Mouse (Mus musculus): Measurements from ENCODE around the gene Gramd1b. TPM values are rescaled to one million over a fixed set of nuclear protein-coding genes. Genes with fewer than 3 reads are reported as not detected.

The Gramd1b gene
- total and polyA plus RNA-seq, 2 experiments from 2014 or later, result 3.2 to 17.4 TPM

- peaks cover 15% of the 10 kb centered on the region for H3K4me1 ChIP-seq (ENCODE audit: control insufficient read depth, insufficient read depth)
- no peaks in the 10 kb centered on the region for H3K9me3 ChIP-seq (replicated peaks; ENCODE audit: control insufficient read depth, low read length)
- TF ChIP-seq EP300 (IDR thresholded peaks at IDR 0.05; ENCODE audit: low read depth), result no peak
- TF ChIP-seq CTCF (IDR thresholded peaks at IDR 0.05; ENCODE audit: low read depth), result no peak
- no peak overlapping the region for H3K4me2 ChIP-seq (ENCODE audit: low read depth, low read length)
- ATAC-seq (ENCODE audit: insufficient read depth, low read depth) (no peak), DNase-seq (ENCODE audit: low spot score) (no peak)
- H3K4me3 ChIP-seq (ENCODE audit: low read depth, low read length), result no peak overlapping the region
- no peak overlapping the region for H3K9ac ChIP-seq (replicated peaks; ENCODE audit: low read depth, low read length)
- WGBS, result 53% methylated on average over 3 of the region's 3 CpGs
- no peaks in the 10 kb centered on the region for H3K36me3 ChIP-seq (replicated peaks; ENCODE audit: control insufficient read depth, insufficient read depth, low read length)
- no peaks in the 10 kb centered on the region for H3K27me3 ChIP-seq (ENCODE audit: control insufficient read depth, insufficient read depth, low read length)
- no peak overlapping the region for H3K27ac ChIP-seq (ENCODE audit: low read depth)
These were observed 49.9 kb downstream of the Gramd1b start for GRCm38 (mm10) chr9:40481271-40481670.

DNA sequence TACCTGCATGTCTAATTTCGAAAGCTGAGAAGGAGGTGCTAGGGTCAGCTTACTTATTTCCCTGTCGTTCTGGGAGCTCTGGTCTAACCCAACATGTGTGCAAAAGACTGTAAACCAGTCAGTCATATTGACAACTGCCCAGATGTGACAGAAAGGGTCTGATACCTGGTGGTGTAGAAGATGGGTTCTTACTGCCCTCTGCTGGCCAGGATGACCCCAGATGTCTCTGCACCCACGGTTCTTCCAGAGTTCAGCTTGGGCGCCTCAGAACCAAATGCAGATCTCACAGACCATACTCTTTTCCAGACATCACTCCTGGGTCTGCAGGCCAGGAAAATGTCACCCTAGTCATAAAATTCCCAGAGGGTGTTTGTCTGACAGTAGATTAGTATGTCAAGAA, 51.9 kb downstream of the Gramd1b start:
- no peaks in the 10 kb centered on the region for H3K9me3 ChIP-seq (replicated peaks; ENCODE audit: control insufficient read depth, low read length)
- ATAC-seq (ENCODE audit: insufficient read depth, low read depth) (peak; percentile 71; the same call in 1 of the 2 replicates), DNase-seq (ENCODE audit: low spot score) (peak; percentile 51)
- no peak overlapping the region for H3K4me2 ChIP-seq (ENCODE audit: low read depth, low read length)
- TF ChIP-seq EP300 (IDR thresholded peaks at IDR 0.05; ENCODE audit: low read depth), result no peak
- TF ChIP-seq CTCF (IDR thresholded peaks at IDR 0.05; ENCODE audit: low read depth), result peak; percentile 67
- H3K36me3 ChIP-seq (replicated peaks; ENCODE audit: control insufficient read depth, insufficient read depth, low read length), result no peaks in the 10 kb centered on the region
- WGBS, result 41% methylated on average over 4 of the region's 4 CpGs
- no peak overlapping the region for H3K9ac ChIP-seq (replicated peaks; ENCODE audit: low read depth, low read length)
- H3K27ac ChIP-seq (ENCODE audit: low read depth), result no peak overlapping the region
- H3K4me1 ChIP-seq (ENCODE audit: control insufficient read depth, insufficient read depth), result peaks cover 15% of the 10 kb centered on the region
- H3K4me3 ChIP-seq (ENCODE audit: low read depth, low read length), result no peak overlapping the region
- no peaks in the 10 kb centered on the region for H3K27me3 ChIP-seq (ENCODE audit: control insufficient read depth, insufficient read depth, low read length)

DNA sequence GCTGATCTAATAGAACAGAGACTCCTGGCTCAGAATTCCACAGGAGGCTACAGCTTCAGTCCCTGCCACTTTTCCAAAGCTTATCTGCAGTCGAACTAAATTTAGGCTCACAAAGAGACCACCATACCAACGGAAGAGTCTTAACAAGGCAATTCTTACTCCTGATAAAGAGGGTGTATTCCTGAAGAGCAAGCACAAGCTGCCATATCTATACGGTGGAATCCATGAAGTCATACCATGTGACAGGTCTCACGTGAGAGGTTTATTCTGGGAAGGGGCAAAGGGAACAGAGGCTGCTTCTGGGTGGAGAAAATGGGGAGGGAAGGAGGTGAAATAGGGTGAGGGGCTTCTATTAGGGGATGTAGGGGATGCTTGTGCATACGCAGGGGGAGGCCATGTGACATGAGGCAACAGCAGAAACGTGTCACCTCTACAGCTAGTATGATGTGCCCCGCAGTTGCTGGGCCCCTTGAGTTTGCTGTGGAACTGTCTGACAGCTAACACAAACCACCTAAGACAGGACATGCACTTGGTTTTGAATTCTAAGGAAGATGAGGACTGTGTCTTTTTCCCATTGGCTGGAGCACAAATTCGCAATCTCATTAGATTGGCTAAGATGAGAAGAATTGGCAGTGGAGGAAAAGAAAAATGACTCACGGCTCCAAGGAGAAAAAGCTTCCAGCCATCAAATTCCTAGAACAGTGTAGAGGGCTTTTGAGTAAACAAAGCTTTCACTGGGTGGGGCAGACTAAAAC, 52.9 kb downstream of the Gramd1b start:
- Histone ChIP-seq H3K9ac (replicated peaks; ENCODE audit: low read depth, low read length) (no peak overlapping the region), H3K4me1 (ENCODE audit: control insufficient read depth, insufficient read depth) (peaks cover 15% of the 10 kb centered on the region), H3K36me3 (replicated peaks; ENCODE audit: control insufficient read depth, insufficient read depth, low read length) (no peaks in the 10 kb centered on the region), H3K4me3 (ENCODE audit: low read depth, low read length) (no peak overlapping the region), H3K27ac (ENCODE audit: low read depth) (peak overlapping the region; percentile 49), H3K9me3 (replicated peaks; ENCODE audit: control insufficient read depth, low read length) (no peaks in the 10 kb centered on the region), H3K4me2 (ENCODE audit: low read depth, low read length) (no peak overlapping the region), H3K27me3 (ENCODE audit: control insufficient read depth, insufficient read depth, low read length) (no peaks in the 10 kb centered on the region)
- ATAC-seq (ENCODE audit: insufficient read depth, low read depth) (peak; percentile 76), DNase-seq (ENCODE audit: low spot score) (peak; percentile 18)
- TF ChIP-seq CTCF (IDR thresholded peaks at IDR 0.05; ENCODE audit: low read depth), result no peak
- no peak; the same call in 1 of the 2 replicates for TF ChIP-seq EP300 (IDR thresholded peaks at IDR 0.05; ENCODE audit: low read depth)
- 32% methylated on average over 9 of the region's 9 CpGs for WGBS

GRCm38 (mm10) chr9:40477611-40478010, 53.6 kb downstream of the Gramd1b start:
- no peak for TF ChIP-seq EP300 (IDR thresholded peaks at IDR 0.05; ENCODE audit: low read depth)
- no peak for TF ChIP-seq CTCF (IDR thresholded peaks at IDR 0.05; ENCODE audit: low read depth)
- H3K36me3 ChIP-seq (replicated peaks; ENCODE audit: control insufficient read depth, insufficient read depth, low read length), result no peaks in the 10 kb centered on the region
- peaks cover 15% of the 10 kb centered on the region for H3K4me1 ChIP-seq (ENCODE audit: control insufficient read depth, insufficient read depth)
- DNase-seq (ENCODE audit: low spot score) (no peak), ATAC-seq (ENCODE audit: insufficient read depth, low read depth) (no peak)
- no peaks in the 10 kb centered on the region for H3K27me3 ChIP-seq (ENCODE audit: control insufficient read depth, insufficient read depth, low read length)
- 83% methylated on average over 2 of the region's 2 CpGs for WGBS
- no peak overlapping the region for H3K4me2 ChIP-seq (ENCODE audit: low read depth, low read length)
- no peak overlapping the region for H3K4me3 ChIP-seq (ENCODE audit: low read depth, low read length)
- no peak overlapping the region for H3K9ac ChIP-seq (replicated peaks; ENCODE audit: low read depth, low read length)
- no peaks in the 10 kb centered on the region for H3K9me3 ChIP-seq (replicated peaks; ENCODE audit: control insufficient read depth, low read length)
- peak overlapping the region; percentile 49 for H3K27ac ChIP-seq (ENCODE audit: low read depth)

GRCm38 (mm10) chr9:40476098-40476497, 55.1 kb downstream of the Gramd1b start:
- Histone ChIP-seq H3K27me3 (ENCODE audit: control insufficient read depth, insufficient read depth, low read length) (no peaks in the 10 kb centered on the region), H3K9ac (replicated peaks; ENCODE audit: low read depth, low read length) (no peak overlapping the region), H3K36me3 (replicated peaks; ENCODE audit: control insufficient read depth, insufficient read depth, low read length) (no peaks in the 10 kb centered on the region), H3K9me3 (replicated peaks; ENCODE audit: control insufficient read depth, low read length) (no peaks in the 10 kb centered on the region), H3K27ac (ENCODE audit: low read depth) (no peak overlapping the region), H3K4me2 (ENCODE audit: low read depth, low read length) (no peak overlapping the region), H3K4me3 (ENCODE audit: low read depth, low read length) (no peak overlapping the region), H3K4me1 (ENCODE audit: control insufficient read depth, insufficient read depth) (peaks cover 15% of the 10 kb centered on the region)
- DNase-seq (ENCODE audit: low spot score), result no peak
- TF ChIP-seq CTCF (IDR thresholded peaks at IDR 0.05; ENCODE audit: low read depth) (no peak), EP300 (IDR thresholded peaks at IDR 0.05; ENCODE audit: low read depth) (no peak)
- ATAC-seq (ENCODE audit: insufficient read depth, low read depth), result no peak
- 83% methylated on average over 11 of the region's 11 CpGs for WGBS

Data from heart, postnatal 0 days (tissue).